Mouse (Mus musculus) kidney, embryonic 14.5 days (tissue): Measurements from ENCODE around the gene Itm2c. TPM values are rescaled to one million over a fixed set of nuclear protein-coding genes. Genes with fewer than 3 reads are reported as not detected.

ENCODE experiments used
- ATAC-seq: fragments of 200-750 bp; cut with Nextera tagmentation; 2 replicates; pipeline ENCODE4 v1.8.0; 2017; ENCODE audit warnings: moderate number of reproducible peaks, mild to moderate bottlenecking, moderate TSS enrichment, moderate library complexity; ENCODE audit not compliant: low FRiP score, low TSS enrichment
- H3K27ac ChIP-seq: fragments of 300-500 bp; sonication (generic); 2 replicates; pipeline ENCODE4 v1.5.1; 2014; ENCODE audit warnings: low read depth, mild to moderate bottlenecking, low read length, moderate library complexity, mixed read lengths
- H3K27me3 ChIP-seq: fragments of 300-500 bp; sonication (generic); 2 replicates; pipeline ENCODE4 v1.6.1; 2014; ENCODE audit warnings: mild to moderate bottlenecking, low read length; ENCODE audit not compliant: control insufficient read depth, insufficient read depth
- H3K36me3 ChIP-seq: fragments of 300-500 bp; sonication (generic); 2 replicates; pipeline ENCODE4 v1.6.1; 2014; ENCODE audit warnings: low read length, mixed read lengths; ENCODE audit not compliant: control insufficient read depth, insufficient read depth
- H3K4me1 ChIP-seq: fragments of 300-500 bp; sonication (generic); 2 replicates; pipeline ENCODE4 v1.6.1; 2014; ENCODE audit warnings: low read length, mixed read lengths; ENCODE audit not compliant: control insufficient read depth, insufficient read depth
- H3K4me2 ChIP-seq: fragments of 300-500 bp; sonication (generic); replicated peaks from 2 replicates; pipeline ENCODE4 v1.6.1; 2014; ENCODE audit warnings: low read depth, mild to moderate bottlenecking, low read length
- H3K4me3 ChIP-seq: fragments of 300-500 bp; sonication (generic); 2 replicates; pipeline ENCODE4 v1.5.1; 2014; ENCODE audit warnings: mild to moderate bottlenecking, low read length
- H3K9ac ChIP-seq: fragments of 300-500 bp; sonication (generic); 2 replicates; pipeline ENCODE4 v1.6.1; 2014; ENCODE audit warnings: low read depth, mild to moderate bottlenecking, low read length, moderate library complexity
- H3K9me3 ChIP-seq: fragments of 300-500 bp; sonication (generic); 2 replicates; pipeline ENCODE4 v1.6.1; 2016; ENCODE audit warnings: low read length; ENCODE audit not compliant: control insufficient read depth
- WGBS: fragments of 180-500 bp; shearing (Covaris S2); extraction: QIAGEN DNeasy Blood & Tissue Kit; methylation state at CpG from one replicate; pipeline ENCODE4 v1.1.7; 2014; 5-methylcytosine and 5-hydroxymethylcytosine counted together
- polyA plus RNA-seq: library from polyadenylated mRNA; unstranded; fragments of >200 nt; fragmentation: Nextera tagmentation; extraction: Ambion mirVana; gene quantifications from 2 replicates; pipeline ENCODE4 v1.2.1, GENCODE M21; 2014

Itm2c gene
- polyA plus RNA-seq, 1 experiment from 2014 or later = 145 TPM

- 59% methylated on average over 5 of the region's 5 CpGs for WGBS
- no peak overlapping the region for H3K4me3 ChIP-seq
- H3K9me3 ChIP-seq = no peaks in the 10 kb centered on the region
- no peak for ATAC-seq
- H3K4me2 ChIP-seq = no peak overlapping the region
- no peaks in the 10 kb centered on the region for H3K4me1 ChIP-seq
- no peak overlapping the region for H3K27ac ChIP-seq
- H3K36me3 ChIP-seq = no peaks in the 10 kb centered on the region
- H3K9ac ChIP-seq = no peak overlapping the region
- no peaks in the 10 kb centered on the region for H3K27me3 ChIP-seq
Measured at GRCm38 (mm10) chr1:85922865-85923211, 28.8 kb downstream of the Itm2c start.

- Histone ChIP-seq H3K4me2 (no peak overlapping the region), H3K4me1 (peaks cover 10% of the 10 kb centered on the region; the same call in 1 of the 2 replicates), H3K9ac (no peak overlapping the region), H3K9me3 (no peaks in the 10 kb centered on the region), H3K4me3 (no peak overlapping the region), H3K36me3 (no peaks in the 10 kb centered on the region), H3K27ac (no peak overlapping the region), H3K27me3 (no peaks in the 10 kb centered on the region)
- 77% methylated on average over 5 of the region's 5 CpGs for WGBS
- no peak for ATAC-seq
Measured at GRCm38 (mm10) chr1:85925183-85925582, 31.1 kb downstream of the Itm2c start.

- Histone ChIP-seq H3K9me3 (no peaks in the 10 kb centered on the region), H3K27me3 (no peaks in the 10 kb centered on the region), H3K27ac (peak within 1 kb of the TSS; percentile 66; the same call in 1 of the 2 replicates), H3K4me1 (peaks cover 17% of the 10 kb centered on the region; the same call in 1 of the 2 replicates), H3K36me3 (no peaks in the 10 kb centered on the region), H3K9ac (no peak within 1 kb of the TSS), H3K4me3 (no peak within 1 kb of the TSS), H3K4me2 (no peak within 1 kb of the TSS)
- WGBS = 53% methylated on average over 4 of the region's 4 CpGs
- peak; percentile 41; the same call in 1 of the 2 replicates for ATAC-seq
Measured at GRCm38 (mm10) chr1:85928057-85928687, 34.1 kb downstream of the Itm2c start, which contains the start of gene 4933407L21Rik. Gene 4933407L21Rik (plus strand): TSS chr1:85928483.

- no peak overlapping the region for H3K4me2 ChIP-seq
- H3K4me1 ChIP-seq = peaks cover 22% of the 10 kb centered on the region; the same call in 1 of the 2 replicates
- no peaks in the 10 kb centered on the region for H3K36me3 ChIP-seq
- peak; percentile 13; the same call in 1 of the 2 replicates for ATAC-seq
- H3K9me3 ChIP-seq = no peaks in the 10 kb centered on the region
- no peak overlapping the region for H3K9ac ChIP-seq
- H3K27me3 ChIP-seq = no peaks in the 10 kb centered on the region
- WGBS = 23% methylated on average over 4 of the region's 4 CpGs
- H3K4me3 ChIP-seq = no peak overlapping the region
- peak overlapping the region; percentile 66; the same call in 1 of the 2 replicates for H3K27ac ChIP-seq
Measured at GRCm38 (mm10) chr1:85928688-85929065, 34.6 kb downstream of the Itm2c start.

GRCm38 (mm10) chr1:85929406-85929805, 35.3 kb downstream of the Itm2c start:
- no peak for ATAC-seq
- Histone ChIP-seq H3K9ac (no peak overlapping the region), H3K4me1 (peaks cover 30% of the 10 kb centered on the region), H3K27me3 (no peaks in the 10 kb centered on the region), H3K9me3 (no peaks in the 10 kb centered on the region), H3K4me3 (no peak overlapping the region), H3K36me3 (no peaks in the 10 kb centered on the region), H3K4me2 (no peak overlapping the region), H3K27ac (peak overlapping the region; percentile 66; the same call in 1 of the 2 replicates)
- WGBS = 80% methylated on average over 6 of the region's 6 CpGs

GRCm38 (mm10) chr1:85931170-85931569, 37.1 kb downstream of the Itm2c start:
- Histone ChIP-seq H3K27ac (no peak overlapping the region), H3K9me3 (no peaks in the 10 kb centered on the region), H3K4me3 (no peak overlapping the region), H3K27me3 (no peaks in the 10 kb centered on the region), H3K36me3 (no peaks in the 10 kb centered on the region), H3K9ac (no peak overlapping the region), H3K4me2 (no peak overlapping the region), H3K4me1 (peaks cover 37% of the 10 kb centered on the region)
- no peak for ATAC-seq
- 81% methylated on average over 5 of the region's 5 CpGs for WGBS

GRCm38 (mm10) chr1:85933226-85933625, 39.1 kb downstream of the Itm2c start:
- 8% methylated on average over 7 of the region's 7 CpGs for WGBS

GRCm38 (mm10) chr1:85933631-85934465, 39.8 kb downstream of the Itm2c start:
- H3K4me2 ChIP-seq = peak overlapping the region; percentile 35
- no peaks in the 10 kb centered on the region for H3K9me3 ChIP-seq
- H3K27ac ChIP-seq = peak overlapping the region; percentile 85
- WGBS = 3% methylated on average over 11 of the region's 11 CpGs
- peak overlapping the region; percentile 23; the same call in 1 of the 2 replicates for H3K9ac ChIP-seq
- no peaks in the 10 kb centered on the region for H3K27me3 ChIP-seq
- H3K4me1 ChIP-seq = peaks cover 32% of the 10 kb centered on the region
- no peaks in the 10 kb centered on the region for H3K36me3 ChIP-seq
- H3K4me3 ChIP-seq = peak overlapping the region; percentile 4
- peak; percentile 70 for ATAC-seq

More at GRCm38 (mm10) chr1:85933226-85933625, 39.1 kb downstream of the Itm2c start:
- H3K4me1 ChIP-seq = peaks cover 39% of the 10 kb centered on the region
- H3K27ac ChIP-seq = peak overlapping the region; percentile 85
- no peaks in the 10 kb centered on the region for H3K9me3 ChIP-seq
- H3K4me2 ChIP-seq = peak overlapping the region; percentile 35
- no peaks in the 10 kb centered on the region for H3K36me3 ChIP-seq
- ATAC-seq = peak; percentile 73
- 0 out of 2 replicates have a peak overlapping the region, but pooled peaks have one; percentile 23 for H3K9ac ChIP-seq
- no peak overlapping the region; the same call in 1 of the 2 replicates for H3K4me3 ChIP-seq
- no peaks in the 10 kb centered on the region for H3K27me3 ChIP-seq

- peak overlapping the region; percentile 85 for H3K27ac ChIP-seq
- H3K27me3 ChIP-seq = no peaks in the 10 kb centered on the region
- H3K4me1 ChIP-seq = peaks cover 32% of the 10 kb centered on the region
- ATAC-seq = no peak
- no peak overlapping the region for H3K9ac ChIP-seq
- no peaks in the 10 kb centered on the region for H3K9me3 ChIP-seq
- no peak overlapping the region for H3K4me3 ChIP-seq
- H3K36me3 ChIP-seq = no peaks in the 10 kb centered on the region
- H3K4me2 ChIP-seq = no peak overlapping the region
- WGBS = 12% methylated on average over 7 of the region's 7 CpGs
Measured at GRCm38 (mm10) chr1:85934560-85934959, 40.5 kb downstream of the Itm2c start.
